In genomic region chr3:151332688-151333452, GRCm38 (mm10) we compare ENCODE assay signal across 12 mouse cellular contexts.
A peak's percentile ranks its signal among the peaks of the same experiment; 100 is the strongest.
DNase-seq lines count a peak whose midpoint lies in the region; ATAC-seq and TF ChIP-seq lines count a peak whose summit lies in the region.
"Had no signal": no experiment of that assay in that cellular context is flagged by ENCODE, and none has a peak within 500 bp of the region (broad histone marks: within the 10 kb centered on the region; RNA-seq: fewer than 3 reads in every experiment).

No protein-coding gene starts in this region.

- WGBS in heart, adult 2 months = 72% methylated on average over 9 of the region's 9 CpGs
- 62% methylated on average over 9 of the region's 9 CpGs for WGBS in embryonic facial prominence, embryonic 10.5 days
- WGBS in intestine, postnatal 0 days = 69% methylated on average over 9 of the region's 9 CpGs
- WGBS in kidney, embryonic 16.5 days = 67% methylated on average over 9 of the region's 9 CpGs

- ATAC-seq in intestine, postnatal 0 days = no peak
- no peak for ATAC-seq in kidney, embryonic 16.5 days (ENCODE audit: low FRiP score, low TSS enrichment)

- no peak overlapping the region for H3K4me3 ChIP-seq in heart, adult 2 months
- H3K4me3 ChIP-seq in embryonic facial prominence, embryonic 10.5 days = no peak overlapping the region
- no peak overlapping the region for H3K4me3 ChIP-seq in intestine, postnatal 0 days (ENCODE audit: low read depth, low read length)
- no peak overlapping the region for H3K4me3 ChIP-seq in kidney, embryonic 16.5 days (ENCODE audit: low read length)

- TF ChIP-seq POLR2A in heart, adult 2 months (IDR thresholded peaks at IDR 0.05; ENCODE audit: insufficient read depth, low read depth, low read length) = no peak

- H3K4me1 ChIP-seq in heart, adult 2 months (ENCODE audit: control insufficient read depth, insufficient read depth, low read length) = peaks cover 1% of the 10 kb centered on the region
- H3K4me1 ChIP-seq in embryonic facial prominence, embryonic 10.5 days = peaks cover 41% of the 10 kb centered on the region
- no peaks in the 10 kb centered on the region for H3K4me1 ChIP-seq in intestine, postnatal 0 days (replicated peaks; ENCODE audit: control insufficient read depth, insufficient read depth, low read length)
- H3K4me1 ChIP-seq in kidney, embryonic 16.5 days (ENCODE audit: insufficient read depth, low read length) = no peaks in the 10 kb centered on the region

- peaks cover 5% of the 10 kb centered on the region; the same call in 1 of the 2 replicates for H3K36me3 ChIP-seq in heart, adult 2 months (ENCODE audit: control insufficient read depth, insufficient read depth, low read length)
- H3K36me3 ChIP-seq in embryonic facial prominence, embryonic 10.5 days (replicated peaks) = no peaks in the 10 kb centered on the region
- H3K36me3 ChIP-seq in intestine, postnatal 0 days (ENCODE audit: control insufficient read depth, insufficient read depth) = no peaks in the 10 kb centered on the region
- no peaks in the 10 kb centered on the region for H3K36me3 ChIP-seq in kidney, embryonic 16.5 days (ENCODE audit: insufficient read depth, low read length)

- no peak overlapping the region for H3K9ac ChIP-seq in heart, adult 2 months (ENCODE audit: low read depth, low read length)
- no peak overlapping the region for H3K9ac ChIP-seq in intestine, postnatal 0 days (ENCODE audit: low read depth, low read length)
- H3K9ac ChIP-seq in kidney, embryonic 16.5 days (replicated peaks; ENCODE audit: low read length) = no peak overlapping the region

- H3K27ac ChIP-seq in heart, adult 2 months = peak overlapping the region; percentile 79
- peak overlapping the region; percentile 58; the same call in 1 of the 2 replicates for H3K27ac ChIP-seq in embryonic facial prominence, embryonic 10.5 days (replicated peaks)
- no peak overlapping the region for H3K27ac ChIP-seq in intestine, postnatal 0 days (ENCODE audit: low read depth, low read length)
- H3K27ac ChIP-seq in kidney, embryonic 16.5 days (ENCODE audit: low read length) = no peak overlapping the region; the same call in 1 of the 2 replicates

- no peak for DNase-seq in heart, adult 2 months
- DNase-seq in heart, adult 8-10 months (ENCODE audit: low spot score) = no peak
- peak; percentile 59 for DNase-seq in NIH3T3 (ENCODE audit: low read depth)
- DNase-seq in cerebellum, adult 11 months = peak; percentile 35
- peak; percentile 27 for DNase-seq in embryonic facial prominence, embryonic 10.5 days (ENCODE audit: low spot score)
- no peak for DNase-seq in layer of hippocampus, postnatal 36 days
- DNase-seq: heart, postnatal 4 days; kidney, adult 18-20 months; thymus, postnatal 4 days had no signal

- TF ChIP-seq EP300 in heart, adult 2 months (IDR thresholded peaks at IDR 0.05; ENCODE audit: insufficient read depth, low read depth, low read length) = no peak

- H3K4me2 ChIP-seq in intestine, postnatal 0 days (replicated peaks; ENCODE audit: low read depth) = no peak overlapping the region
- no peak overlapping the region for H3K4me2 ChIP-seq in kidney, embryonic 16.5 days (replicated peaks; ENCODE audit: low read depth, low read length)
- H3K4me2 ChIP-seq: heart, embryonic 11.5 days had no signal

- no peaks in the 10 kb centered on the region for H3K9me3 ChIP-seq in embryonic facial prominence, embryonic 10.5 days
- H3K9me3 ChIP-seq in intestine, postnatal 0 days (ENCODE audit: control insufficient read depth) = no peaks in the 10 kb centered on the region
- H3K9me3 ChIP-seq in kidney, embryonic 16.5 days (ENCODE audit: low read length) = no peaks in the 10 kb centered on the region

- H3K79me2 ChIP-seq in heart, adult 2 months (replicated peaks; ENCODE audit: control insufficient read depth, insufficient read depth, low read length) = no peaks in the 10 kb centered on the region

- TF ChIP-seq CTCF in heart, adult 2 months (IDR thresholded peaks at IDR 0.05) = no peak
- no peak for TF ChIP-seq CTCF in intestine, postnatal 0 days (IDR thresholded peaks at IDR 0.05; ENCODE audit: low read depth)

- intact Hi-C loops in heart, adult 2 months (cut with DNase I) = loop anchor here (5.0 kb wide), 1 partner anchor 49 kb away; no protein-coding TSS in a partner anchor

- no peaks in the 10 kb centered on the region for H3K27me3 ChIP-seq in heart, adult 2 months (ENCODE audit: control insufficient read depth, insufficient read depth, low read length)
- no peaks in the 10 kb centered on the region for H3K27me3 ChIP-seq in embryonic facial prominence, embryonic 10.5 days (replicated peaks; ENCODE audit: low read depth, poor library complexity, severe bottlenecking)
- no peaks in the 10 kb centered on the region for H3K27me3 ChIP-seq in intestine, postnatal 0 days (replicated peaks; ENCODE audit: control insufficient read depth, insufficient read depth, low read length)
- H3K27me3 ChIP-seq in kidney, embryonic 16.5 days (ENCODE audit: insufficient read depth, low read length) = no peaks in the 10 kb centered on the region

Comparison
In these comparisons a context has a peak if more than half of its experiments do, and no peak if none do; other contexts are left out.
1. DNase-seq: peak in NIH3T3 (single experiment), cerebellum, adult 11 months (single experiment) and embryonic facial prominence, embryonic 10.5 days (single experiment); none in heart, adult 2 months (0 of 2), heart, adult 8-10 months (single experiment) and layer of hippocampus, postnatal 36 days (0 of 2).
2. H3K27ac ChIP-seq: peak in heart, adult 2 months (single experiment) and embryonic facial prominence, embryonic 10.5 days (single experiment); none in intestine, postnatal 0 days (single experiment) and kidney, embryonic 16.5 days (single experiment).